8 mouse cellular contexts compared by ENCODE assay signal in genomic region chr10:22058218-22059025, GRCm38 (mm10). TPM values are rescaled to one million over a fixed set of nuclear protein-coding genes. Genes with fewer than 3 reads are reported as not detected.
A peak's percentile ranks its signal among the peaks of the same experiment; 100 is the strongest.
DNase-seq lines count a peak whose midpoint lies in the region; ATAC-seq and TF ChIP-seq lines count a peak whose summit lies in the region.

No protein-coding gene starts in this region.

- H3K27ac ChIP-seq in embryonic facial prominence, embryonic 12.5 days, result no peak overlapping the region
- H3K27ac ChIP-seq in intestine, postnatal 0 days (ENCODE audit: low read depth, low read length), result no peak overlapping the region
- peak overlapping the region; percentile 82 for H3K27ac ChIP-seq in midbrain, embryonic 10.5 days (replicated peaks)

- H3K4me2 ChIP-seq in embryonic facial prominence, embryonic 12.5 days (replicated peaks), result peak overlapping the region; percentile 73
- peak overlapping the region; percentile 82 for H3K4me2 ChIP-seq in intestine, postnatal 0 days (replicated peaks; ENCODE audit: low read depth)

- H3K4me1 ChIP-seq in embryonic facial prominence, embryonic 12.5 days, result no peaks in the 10 kb centered on the region; the same call in 1 of the 2 replicates
- H3K4me1 ChIP-seq in intestine, postnatal 0 days (replicated peaks; ENCODE audit: control insufficient read depth, insufficient read depth, low read length), result no peaks in the 10 kb centered on the region
- H3K4me1 ChIP-seq in midbrain, embryonic 10.5 days, result peaks cover 13% of the 10 kb centered on the region

- peak overlapping the region; percentile 52 for H3K4me3 ChIP-seq in embryonic facial prominence, embryonic 12.5 days
- peak overlapping the region; percentile 44 for H3K4me3 ChIP-seq in intestine, postnatal 0 days (ENCODE audit: low read depth, low read length)
- peak overlapping the region; percentile 63 for H3K4me3 ChIP-seq in midbrain, embryonic 10.5 days

- TF ChIP-seq CTCF in intestine, postnatal 0 days (IDR thresholded peaks at IDR 0.05; ENCODE audit: low read depth), result no peak

- H3K27me3 ChIP-seq in embryonic facial prominence, embryonic 12.5 days, result no peaks in the 10 kb centered on the region
- no peaks in the 10 kb centered on the region for H3K27me3 ChIP-seq in intestine, postnatal 0 days (replicated peaks; ENCODE audit: control insufficient read depth, insufficient read depth, low read length)
- no peaks in the 10 kb centered on the region; the same call in 1 of the 2 replicates for H3K27me3 ChIP-seq in midbrain, embryonic 10.5 days (ENCODE audit: low read depth, poor library complexity, severe bottlenecking)

- peak; percentile 96 to 98 for DNase-seq in adrenal gland, postnatal 36 days
- DNase-seq in left cerebral cortex, postnatal 36 days (ENCODE audit: low spot score in 2 of 2), result peak; percentile 86 to 88
- DNase-seq in midbrain, embryonic 10.5 days (ENCODE audit: low spot score), result peak; percentile 96
- peak; percentile 80 for DNase-seq in right cerebral cortex, postnatal 4 days
- no peak for DNase-seq in adipocyte (ENCODE audit: low spot score)

- 10% methylated on average over 41 of the region's 41 CpGs for WGBS in embryonic facial prominence, embryonic 12.5 days
- 8% methylated on average over 41 of the region's 41 CpGs for WGBS in intestine, postnatal 0 days
- 11% methylated on average over 41 of the region's 41 CpGs for WGBS in midbrain, embryonic 10.5 days

- peak overlapping the region; percentile 56 for H3K9ac ChIP-seq in embryonic facial prominence, embryonic 12.5 days
- H3K9ac ChIP-seq in intestine, postnatal 0 days (ENCODE audit: low read depth, low read length), result no peak overlapping the region

- ATAC-seq in embryonic facial prominence, embryonic 12.5 days (ENCODE audit: insufficient number of reproducible peaks, insufficient read depth, low FRiP score, low TSS enrichment), result peak; percentile 96
- ATAC-seq in granulocyte monocyte progenitor cell, adult 5-6 weeks (replicated peaks; ENCODE audit: poor library complexity, severe bottlenecking), result peak; percentile 96
- peak; percentile 98 for ATAC-seq in intestine, postnatal 0 days

- no peaks in the 10 kb centered on the region for H3K9me3 ChIP-seq in embryonic facial prominence, embryonic 12.5 days
- H3K9me3 ChIP-seq in intestine, postnatal 0 days (ENCODE audit: control insufficient read depth), result no peaks in the 10 kb centered on the region
- no peaks in the 10 kb centered on the region for H3K9me3 ChIP-seq in midbrain, embryonic 10.5 days (replicated peaks)

- intact Hi-C loops in left cerebral cortex, postnatal 36 days (cut with DNase I), result no loop called here

- H3K36me3 ChIP-seq in embryonic facial prominence, embryonic 12.5 days, result no peaks in the 10 kb centered on the region
- H3K36me3 ChIP-seq in intestine, postnatal 0 days (ENCODE audit: control insufficient read depth, insufficient read depth), result no peaks in the 10 kb centered on the region
- H3K36me3 ChIP-seq in midbrain, embryonic 10.5 days, result no peaks in the 10 kb centered on the region

RNA-seq across cellular contexts. Expression of gene 4930444G20Rik, which starts 9.5 kb away (rescaled TPM):
- not detected for total RNA-seq in adrenal gland, postnatal 36 days (2021)
- polyA plus RNA-seq in embryonic facial prominence, embryonic 12.5 days (2016; fragmentation: Nextera tagmentation; extraction: Ambion mirVana), result not detected in 2 replicates
- total RNA-seq in granulocyte monocyte progenitor cell, adult 5-6 weeks (2014; fragmentation: Nextera tagmentation), result not detected in 2 replicates
- total RNA-seq in granulocyte monocyte progenitor cell, adult 5-6 weeks (2017), result not detected in 2 replicates
- not detected in 2 replicates for polyA plus RNA-seq in intestine, postnatal 0 days (2015; fragmentation: Nextera tagmentation; extraction: Ambion mirVana)
- total RNA-seq in left cerebral cortex, postnatal 36 days (2021), result not detected
- polyA plus RNA-seq in midbrain, embryonic 10.5 days (2016; fragmentation: Nextera tagmentation; extraction: Ambion mirVana), result not detected in 2 replicates
